Mouse (Mus musculus): ENCODE measurements around the gene Snrnp25. TPM values are rescaled to one million over a fixed set of nuclear protein-coding genes. Genes with fewer than 3 reads are reported as not detected.

Snrnp25 gene
- polyA plus RNA-seq, 1 experiment: 58.3 TPM

- Histone ChIP-seq H3ac (ENCODE audit: control insufficient read depth, insufficient read length) (no peak overlapping the region), H3K36me3 (ENCODE audit: control insufficient read depth, insufficient read depth) (peaks cover 31% of the 10 kb centered on the region), H3K27me3 (ENCODE audit: control insufficient read depth, insufficient read depth, insufficient read length) (no peaks in the 10 kb centered on the region), H3K4me2 (ENCODE audit: low read depth) (no peak overlapping the region), H3K79me2 (ENCODE audit: control insufficient read depth, insufficient read depth) (no peaks in the 10 kb centered on the region), H3K4me3 (no peak overlapping the region)
- TF ChIP-seq MAX (IDR thresholded peaks at IDR 0.05; ENCODE audit: low read depth): no peak
- no peak for TF ChIP-seq TCF3 (IDR thresholded peaks at IDR 0.05; ENCODE audit: insufficient read length, low read depth)
- TF ChIP-seq MYOG (IDR thresholded peaks at IDR 0.05; ENCODE audit: control insufficient read depth in 1 of 3, insufficient read depth in 1 of 3, insufficient read length in 2 of 3, low read depth in 2 of 3): no peak
- TF ChIP-seq TCF12 (IDR thresholded peaks at IDR 0.05; ENCODE audit: insufficient read depth, poor library complexity, severe bottlenecking): no peak
- TF ChIP-seq USF1 (IDR thresholded peaks at IDR 0.05; ENCODE audit: low read depth): no peak
- no peak for TF ChIP-seq POLR2A (IDR thresholded peaks at IDR 0.05; ENCODE audit: insufficient read length, low read depth)
- TF ChIP-seq CEBPB (IDR thresholded peaks at IDR 0.05; ENCODE audit: insufficient read depth, poor library complexity, severe bottlenecking): no peak
- TF ChIP-seq REST (IDR thresholded peaks at IDR 0.05; ENCODE audit: insufficient read depth, insufficient read length): no peak
- no peak for TF ChIP-seq E2F4 (IDR thresholded peaks at IDR 0.05; ENCODE audit: insufficient read depth)
- TF ChIP-seq POLR2AphosphoS2 (IDR thresholded peaks at IDR 0.05; ENCODE audit: insufficient read length, low read depth): no peak
- TF ChIP-seq SRF (IDR thresholded peaks at IDR 0.05; ENCODE audit: control insufficient read depth, insufficient read length, low read depth): no peak
- no peak for TF ChIP-seq MYOD1 (IDR thresholded peaks at IDR 0.05; ENCODE audit: control insufficient read depth in 1 of 3, insufficient read length in 2 of 3, low read depth in 2 of 3)
These were observed 32.2 kb downstream of the Snrnp25 start for GRCm38 (mm10) chr11:32237411-32237795.

- Histone ChIP-seq H3K4me3 (no peak overlapping the region), H3K4me2 (ENCODE audit: low read depth) (no peak overlapping the region), H3K36me3 (ENCODE audit: control insufficient read depth, insufficient read depth) (peaks cover 24% of the 10 kb centered on the region), H3ac (ENCODE audit: control insufficient read depth, insufficient read length) (no peak overlapping the region), H3K79me2 (ENCODE audit: control insufficient read depth, insufficient read depth) (no peaks in the 10 kb centered on the region), H3K27me3 (ENCODE audit: control insufficient read depth, insufficient read depth, insufficient read length) (no peaks in the 10 kb centered on the region)
- TF ChIP-seq MYOD1 (IDR thresholded peaks at IDR 0.05; ENCODE audit: control insufficient read depth in 1 of 3, insufficient read length in 2 of 3, low read depth in 2 of 3) (no peak), MYOG (IDR thresholded peaks at IDR 0.05; ENCODE audit: control insufficient read depth in 1 of 3, insufficient read depth in 1 of 3, insufficient read length in 2 of 3, low read depth in 2 of 3) (no peak)
These were observed 33.1 kb downstream of the Snrnp25 start for GRCm38 (mm10) chr11:32238093-32238860.

GRCm38 (mm10) chr11:32241391-32241790 is 36.2 kb downstream of the Snrnp25 start:
- TF ChIP-seq E2F4 (IDR thresholded peaks at IDR 0.05; ENCODE audit: insufficient read depth) (no peak), TCF12 (IDR thresholded peaks at IDR 0.05; ENCODE audit: insufficient read depth, poor library complexity, severe bottlenecking) (no peak), TCF3 (IDR thresholded peaks at IDR 0.05; ENCODE audit: insufficient read length, low read depth) (no peak), POLR2AphosphoS2 (IDR thresholded peaks at IDR 0.05; ENCODE audit: insufficient read length, low read depth) (no peak), SRF (IDR thresholded peaks at IDR 0.05; ENCODE audit: control insufficient read depth, insufficient read length, low read depth) (no peak), MYOG (IDR thresholded peaks at IDR 0.05; ENCODE audit: control insufficient read depth in 1 of 3, insufficient read depth in 1 of 3, insufficient read length in 2 of 3, low read depth in 2 of 3) (no peak), REST (IDR thresholded peaks at IDR 0.05; ENCODE audit: insufficient read depth, insufficient read length) (no peak), CEBPB (IDR thresholded peaks at IDR 0.05; ENCODE audit: insufficient read depth, poor library complexity, severe bottlenecking) (no peak), USF1 (IDR thresholded peaks at IDR 0.05; ENCODE audit: low read depth) (no peak), MAX (IDR thresholded peaks at IDR 0.05; ENCODE audit: low read depth) (no peak), MYOD1 (IDR thresholded peaks at IDR 0.05; ENCODE audit: control insufficient read depth in 1 of 3, insufficient read length in 2 of 3, low read depth in 2 of 3) (no peak), POLR2A (IDR thresholded peaks at IDR 0.05; ENCODE audit: insufficient read length, low read depth) (no peak)
- Histone ChIP-seq H3K36me3 (ENCODE audit: control insufficient read depth, insufficient read depth) (peaks cover 29% of the 10 kb centered on the region), H3ac (ENCODE audit: control insufficient read depth, insufficient read length) (no peak overlapping the region), H3K4me3 (no peak overlapping the region), H3K79me2 (ENCODE audit: control insufficient read depth, insufficient read depth) (no peaks in the 10 kb centered on the region), H3K4me2 (ENCODE audit: low read depth) (no peak overlapping the region), H3K27me3 (ENCODE audit: control insufficient read depth, insufficient read depth, insufficient read length) (no peaks in the 10 kb centered on the region)

- TF ChIP-seq SRF (IDR thresholded peaks at IDR 0.05; ENCODE audit: control insufficient read depth, insufficient read length, low read depth): no peak
- no peak for TF ChIP-seq MAX (IDR thresholded peaks at IDR 0.05; ENCODE audit: low read depth)
- no peak for TF ChIP-seq MYOG (IDR thresholded peaks at IDR 0.05; ENCODE audit: control insufficient read depth in 1 of 3, insufficient read depth in 1 of 3, insufficient read length in 2 of 3, low read depth in 2 of 3)
- no peak for TF ChIP-seq MYOD1 (IDR thresholded peaks at IDR 0.05; ENCODE audit: control insufficient read depth in 1 of 3, insufficient read length in 2 of 3, low read depth in 2 of 3)
- TF ChIP-seq USF1 (IDR thresholded peaks at IDR 0.05; ENCODE audit: low read depth): no peak
- TF ChIP-seq POLR2A (IDR thresholded peaks at IDR 0.05; ENCODE audit: insufficient read length, low read depth): no peak
- TF ChIP-seq TCF12 (IDR thresholded peaks at IDR 0.05; ENCODE audit: insufficient read depth, poor library complexity, severe bottlenecking): no peak
- no peak for TF ChIP-seq E2F4 (IDR thresholded peaks at IDR 0.05; ENCODE audit: insufficient read depth)
- TF ChIP-seq TCF3 (IDR thresholded peaks at IDR 0.05; ENCODE audit: insufficient read length, low read depth): no peak
- TF ChIP-seq POLR2AphosphoS2 (IDR thresholded peaks at IDR 0.05; ENCODE audit: insufficient read length, low read depth): no peak
- H3K27me3 ChIP-seq (ENCODE audit: control insufficient read depth, insufficient read depth, insufficient read length): no peaks in the 10 kb centered on the region
- no peak overlapping the region for H3K4me2 ChIP-seq (ENCODE audit: low read depth)
- no peak overlapping the region for H3ac ChIP-seq (ENCODE audit: control insufficient read depth, insufficient read length)
- no peaks in the 10 kb centered on the region for H3K79me2 ChIP-seq (ENCODE audit: control insufficient read depth, insufficient read depth)
- peaks cover 35% of the 10 kb centered on the region for H3K36me3 ChIP-seq (ENCODE audit: control insufficient read depth, insufficient read depth)
- H3K4me3 ChIP-seq: no peak overlapping the region
These were observed 37.0 kb downstream of the Snrnp25 start for GRCm38 (mm10) chr11:32242209-32242608.
